Mouse (Mus musculus) liver, embryonic 14.5 days (tissue): Measurements from ENCODE around the gene Meox2. TPM values are rescaled to one million over a fixed set of nuclear protein-coding genes. Genes with fewer than 3 reads are reported as not detected.
A peak's percentile ranks its signal among the peaks of the same experiment; 100 is the strongest.

Experiments
- ATAC-seq: fragments of 200-750 bp; cut with Nextera tagmentation; 2 replicates; pipeline ENCODE4 v1.8.0; 2017; ENCODE audit warnings: moderate number of reproducible peaks, mild to moderate bottlenecking, moderate library complexity; ENCODE audit not compliant: insufficient read depth
- DNase-seq, 3 experiments: peaks; one replicate each; pipeline ENCODE4 v3.0.0-alpha.2; 2012 to 2013; ENCODE audit warnings: low read depth in 3 of 3, low spot score in 3 of 3
- H3K27ac ChIP-seq: fragments of 300-500 bp; sonication (generic); 2 replicates; pipeline ENCODE4 v1.5.1; 2014; ENCODE audit warnings: moderate library complexity, mild to moderate bottlenecking, control low read depth, inconsistent platforms
- H3K27me3 ChIP-seq: fragments of 300-500 bp; sonication (generic); 2 replicates; pipeline ENCODE4 v1.6.1; 2014; ENCODE audit warnings: mild to moderate bottlenecking, low read length, moderate library complexity; ENCODE audit not compliant: control insufficient read depth, insufficient read depth
- H3K36me3 ChIP-seq: fragments of 300-500 bp; sonication (generic); replicated peaks from 2 replicates; pipeline ENCODE4 v1.6.1; 2014; ENCODE audit warnings: low read depth; ENCODE audit not compliant: control insufficient read depth, insufficient read depth
- H3K4me1 ChIP-seq, 2 experiments: fragments of 200-500 bp in 1 of 2; fragments of 300-500 bp in 1 of 2; sonication (generic) in 1 of 2; replicated peaks; 2 replicates each; pipeline ENCODE4 v1.6.1; 2012 to 2014; ENCODE audit warnings: antibody characterized with exemption in 1 of 2, inconsistent platforms in 1 of 2, low read length in 1 of 2; ENCODE audit not compliant: control insufficient read depth in 2 of 2, insufficient read depth in 2 of 2
- H3K4me2 ChIP-seq: fragments of 300-500 bp; sonication (generic); 2 replicates; pipeline ENCODE4 v1.6.1; 2014; ENCODE audit warnings: low read depth, mild to moderate bottlenecking, control low read depth, moderate library complexity
- H3K4me3 ChIP-seq, 2 experiments: fragments of 200-500 bp in 1 of 2; fragments of 300-500 bp in 1 of 2; sonication (generic) in 1 of 2; 2 replicates each; pipeline ENCODE4 v1.5.1; 2012 to 2014; ENCODE audit warnings: low read depth in 2 of 2, low read length in 2 of 2, mild to moderate bottlenecking in 2 of 2, control low read depth in 1 of 2, inconsistent platforms in 1 of 2, moderate library complexity in 1 of 2; ENCODE audit not compliant: insufficient read depth in 1 of 2
- H3K9ac ChIP-seq: fragments of 300-500 bp; sonication (generic); replicated peaks from 2 replicates; pipeline ENCODE4 v1.6.1; 2014; ENCODE audit warnings: mild to moderate bottlenecking, control low read depth, moderate library complexity
- H3K9me3 ChIP-seq: fragments of 300-500 bp; sonication (generic); 2 replicates; pipeline ENCODE4 v1.6.1; 2016; ENCODE audit warnings: low read length, mixed read lengths; ENCODE audit not compliant: control insufficient read depth
- CTCF ChIP-seq: IDR thresholded peaks from 2 replicates; pipeline ENCODE4 v1.5.1; 2016; ENCODE audit warnings: antibody characterized with exemption, low read depth, control low read depth
- EP300 ChIP-seq: IDR thresholded peaks from 2 replicates; pipeline ENCODE4 v1.6.1; 2016; ENCODE audit warnings: antibody characterized with exemption, low read depth
- WGBS: fragments of 180-500 bp; shearing (Covaris S2); extraction: QIAGEN DNeasy Blood & Tissue Kit; methylation state at CpG from one replicate; pipeline ENCODE4 v1.1.7; 2014; ENCODE audit not compliant: insufficient replicate concordance; 5-methylcytosine and 5-hydroxymethylcytosine counted together
- polyA plus RNA-seq, 2 experiments: library from polyadenylated mRNA; depleted of rRNA in 1 of 2; stranded (reverse) in 1 of 2; unstranded in 1 of 2; fragments of >200 nt; fragmentation: Nextera tagmentation in 1 of 2; extraction: Ambion mirVana in 1 of 2; gene quantifications; 2 replicates each; pipeline versions ENCODE4 v1.2.1 to v1.2.3; 2012 to 2014

Meox2 gene
- polyA plus RNA-seq, 2 experiments = 0.05 to 0.11 TPM

GRCm38 (mm10) chr12:37119246-37119645, 10.9 kb downstream of the Meox2 start:
- H3K27ac ChIP-seq = no peak overlapping the region
- WGBS = 77% methylated on average over 5 of the region's 5 CpGs
- TF ChIP-seq CTCF (no peak), EP300 (no peak)
- no peak overlapping the region for H3K9ac ChIP-seq
- no peaks in the 10 kb centered on the region for H3K4me1 ChIP-seq
- ATAC-seq (no peak), DNase-seq (no peak)
- H3K27me3 ChIP-seq = no peaks in the 10 kb centered on the region
- H3K4me2 ChIP-seq = no peak overlapping the region
- no peaks in the 10 kb centered on the region for H3K9me3 ChIP-seq
- H3K4me3 ChIP-seq = no peak overlapping the region
- H3K36me3 ChIP-seq = no peaks in the 10 kb centered on the region

DNA sequence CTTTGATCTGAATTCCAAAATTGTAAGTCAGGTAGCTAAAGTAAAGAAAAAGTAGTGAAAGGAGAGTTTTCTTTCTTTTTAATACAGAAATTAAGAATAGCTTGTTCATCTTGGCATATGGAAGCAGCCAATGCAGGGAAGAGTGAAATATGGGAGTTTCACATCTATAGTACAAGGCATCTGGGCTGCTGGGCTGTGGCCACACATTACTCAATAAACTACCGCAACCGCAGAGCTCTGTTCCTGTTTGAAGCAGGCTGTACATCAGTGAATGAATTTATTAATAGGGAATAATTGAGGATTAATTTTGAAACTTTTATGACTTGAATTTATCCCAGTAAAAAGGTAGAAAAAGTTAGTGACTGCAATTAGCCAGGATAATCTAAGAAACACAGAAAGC, 15.4 kb downstream of the Meox2 start:
- no peak overlapping the region for H3K27ac ChIP-seq
- no peaks in the 10 kb centered on the region for H3K4me1 ChIP-seq
- no peak overlapping the region for H3K4me3 ChIP-seq
- H3K4me2 ChIP-seq = no peak overlapping the region
- no peak for DNase-seq
- no peaks in the 10 kb centered on the region for H3K27me3 ChIP-seq
- ATAC-seq = no peak
- no peaks in the 10 kb centered on the region for H3K9me3 ChIP-seq
- H3K9ac ChIP-seq = no peak overlapping the region
- 83% methylated on average over 2 of the region's 2 CpGs for WGBS
- no peaks in the 10 kb centered on the region for H3K36me3 ChIP-seq
- TF ChIP-seq CTCF = no peak
- no peak for TF ChIP-seq EP300

GRCm38 (mm10) chr12:37142080-37142703, 33.9 kb downstream of the Meox2 start:
- H3K4me3 ChIP-seq = no peak overlapping the region
- TF ChIP-seq CTCF (no peak), EP300 (no peak)
- DNase-seq (no peak), ATAC-seq (no peak)
- H3K4me1 ChIP-seq = no peaks in the 10 kb centered on the region
- H3K9me3 ChIP-seq = no peaks in the 10 kb centered on the region
- H3K9ac ChIP-seq = no peak overlapping the region
- no peaks in the 10 kb centered on the region for H3K27me3 ChIP-seq
- no peak overlapping the region for H3K4me2 ChIP-seq
- H3K27ac ChIP-seq = no peak overlapping the region
- 24% methylated on average over 3 of the region's 3 CpGs for WGBS
- no peaks in the 10 kb centered on the region for H3K36me3 ChIP-seq

DNA sequence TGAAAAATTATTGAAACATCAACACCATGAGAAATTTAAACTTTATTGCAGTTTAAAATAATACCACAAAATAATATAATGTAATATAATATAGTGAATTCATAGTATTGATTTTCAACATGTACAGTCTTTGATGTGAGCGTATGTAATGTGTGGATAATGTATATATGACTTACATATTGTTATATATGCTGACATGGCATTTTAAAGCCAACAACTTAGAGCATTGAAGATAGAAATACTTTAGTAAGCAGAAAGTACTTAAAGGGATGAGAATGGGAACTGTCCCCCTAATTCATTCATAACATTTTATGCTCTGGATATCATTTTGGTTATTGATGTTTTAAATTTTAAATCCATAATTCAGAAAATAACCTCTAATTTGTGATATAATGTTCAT, 35.5 kb downstream of the Meox2 start:
- Histone ChIP-seq H3K27ac (no peak overlapping the region), H3K4me2 (no peak overlapping the region), H3K9ac (no peak overlapping the region), H3K27me3 (no peaks in the 10 kb centered on the region), H3K4me1 (no peaks in the 10 kb centered on the region), H3K9me3 (no peaks in the 10 kb centered on the region), H3K36me3 (no peaks in the 10 kb centered on the region), H3K4me3 (no peak overlapping the region)
- no peak for ATAC-seq
- 69% methylated on average over 1 of the region's 1 CpGs for WGBS
- DNase-seq = no peak
- TF ChIP-seq CTCF = no peak
- no peak for TF ChIP-seq EP300

- TF ChIP-seq CTCF (no peak), EP300 (no peak)
- DNase-seq (peak in 1 of 3 experiments; percentile 4), ATAC-seq (no peak)
- no peak overlapping the region for H3K9ac ChIP-seq
- no peak overlapping the region for H3K4me2 ChIP-seq
- no peaks in the 10 kb centered on the region for H3K27me3 ChIP-seq
- H3K27ac ChIP-seq = no peak overlapping the region
- H3K4me3 ChIP-seq = no peak overlapping the region
- H3K4me1 ChIP-seq = no peaks in the 10 kb centered on the region
- H3K36me3 ChIP-seq = no peaks in the 10 kb centered on the region
- H3K9me3 ChIP-seq = no peaks in the 10 kb centered on the region
These were observed 59.4 kb downstream of the Meox2 start for GRCm38 (mm10) chr12:37167742-37168141.
